ENCODE assay signal across 7 mouse cellular contexts in genomic region chr6:8210661-8211060, GRCm38 (mm10). TPM values are rescaled to one million over a fixed set of nuclear protein-coding genes. Genes with fewer than 3 reads are reported as not detected.
DNase-seq lines count a peak whose midpoint lies in the region; ATAC-seq lines count a peak whose summit lies in the region.

No protein-coding gene starts in this region.

- 90% methylated on average over 3 of the region's 3 CpGs for WGBS in lung, embryonic 15.5 days
- WGBS in forebrain, embryonic 10.5 days = 88% methylated on average over 3 of the region's 3 CpGs

- no peak overlapping the region for H3K4me3 ChIP-seq in lung, embryonic 15.5 days
- H3K4me3 ChIP-seq in forebrain, embryonic 10.5 days = peak overlapping the region; percentile 83; the same call in 1 of the 2 replicates

- H3K4me2 ChIP-seq in lung, embryonic 15.5 days = peak overlapping the region; percentile 52

- H3K27me3 ChIP-seq in lung, embryonic 15.5 days = no peaks in the 10 kb centered on the region
- no peaks in the 10 kb centered on the region for H3K27me3 ChIP-seq in forebrain, embryonic 10.5 days (ENCODE audit: poor library complexity, severe bottlenecking)
- no peaks in the 10 kb centered on the region for H3K27me3 ChIP-seq in splenic B cell, adult 2 months (ENCODE audit: control insufficient read depth, insufficient read depth, low read length, poor library complexity, severe bottlenecking)

- peaks cover 10% of the 10 kb centered on the region; the same call in 1 of the 2 replicates for H3K36me3 ChIP-seq in lung, embryonic 15.5 days
- H3K36me3 ChIP-seq in forebrain, embryonic 10.5 days (replicated peaks) = peaks cover 28% of the 10 kb centered on the region
- H3K36me3 ChIP-seq in splenic B cell, adult 2 months (ENCODE audit: control insufficient read depth, insufficient read depth, low read length, poor library complexity, severe bottlenecking) = peaks cover 3% of the 10 kb centered on the region; the same call in 1 of the 2 replicates

- ATAC-seq in lung, embryonic 15.5 days (ENCODE audit: borderline replicate concordance, extremely low read depth, low FRiP score, low TSS enrichment) = no peak
- no peak for ATAC-seq in inflammation-experienced regulatory T-cells, adult 6 months

- no peaks in the 10 kb centered on the region for H3K9me3 ChIP-seq in lung, embryonic 15.5 days
- no peaks in the 10 kb centered on the region for H3K9me3 ChIP-seq in forebrain, embryonic 10.5 days

- H3K4me1 ChIP-seq in lung, embryonic 15.5 days = peaks cover 11% of the 10 kb centered on the region
- H3K4me1 ChIP-seq in forebrain, embryonic 10.5 days = peaks cover 13% of the 10 kb centered on the region

- H3K9ac ChIP-seq in lung, embryonic 15.5 days = no peak overlapping the region

- no peak for DNase-seq in lung, postnatal 36 days
- no peak for DNase-seq in forebrain, embryonic 10.5 days (ENCODE audit: extremely low spot score, low spot score)
- DNase-seq in liver = peak; percentile 17
- DNase-seq in splenic B cell, adult 2 months (ENCODE audit: low read depth, low spot score) = peak; percentile 2
- no peak for DNase-seq in lung, postnatal 4 days

- H3K27ac ChIP-seq in lung, embryonic 15.5 days = no peak overlapping the region
- H3K27ac ChIP-seq in forebrain, embryonic 10.5 days = no peak overlapping the region

RNA-seq across cellular contexts. Expression of gene Mios, which starts 1.6 kb away (rescaled TPM):
- 24.2 and 24.5 TPM in 2 replicates for polyA plus RNA-seq in lung, embryonic 15.5 days (2015; fragmentation: Nextera tagmentation; extraction: Ambion mirVana)
- 27.6 and 28.6 TPM in 2 replicates for polyA plus RNA-seq in forebrain, embryonic 10.5 days (2016; fragmentation: Nextera tagmentation; extraction: Ambion mirVana)
- 10 to 100 TPM; 10.2 to 16.6 (median 10.8) TPM for polyA plus RNA-seq in inflammation-experienced regulatory T-cells, adult 6 months (2017; shearing (Covaris generic))

RNA-seq across cellular contexts. Expression of gene Col28a1, which starts 18.2 kb away (rescaled TPM):
- 1.7 and 1.9 TPM in 2 replicates for polyA plus RNA-seq in lung, embryonic 15.5 days (2015; fragmentation: Nextera tagmentation; extraction: Ambion mirVana)
- 0.10 and 0.12 TPM in 2 replicates for polyA plus RNA-seq in forebrain, embryonic 10.5 days (2016; fragmentation: Nextera tagmentation; extraction: Ambion mirVana)
- polyA plus RNA-seq in inflammation-experienced regulatory T-cells, adult 6 months (2017; shearing (Covaris generic)) = not detected

RNA-seq across cellular contexts. Expression of gene Rpa3, which starts 48.3 kb away (rescaled TPM):
- 166 and 182 TPM in 2 replicates for polyA plus RNA-seq in lung, embryonic 15.5 days (2015; fragmentation: Nextera tagmentation; extraction: Ambion mirVana)
- 193 and 207 TPM in 2 replicates for polyA plus RNA-seq in forebrain, embryonic 10.5 days (2016; fragmentation: Nextera tagmentation; extraction: Ambion mirVana)
- 100 to 1,000 TPM in 1 of 3 experiments, 10 to 100 TPM in 2; 69.5 to 141 (median 72.2) TPM for polyA plus RNA-seq in inflammation-experienced regulatory T-cells, adult 6 months (2017; shearing (Covaris generic))

RNA-seq across cellular contexts. Expression of gene Umad1, which starts 48.4 kb away (rescaled TPM):
- polyA plus RNA-seq in lung, embryonic 15.5 days (2015; fragmentation: Nextera tagmentation; extraction: Ambion mirVana) = 22.5 and 23.2 TPM in 2 replicates
- 15.6 and 15.7 TPM in 2 replicates for polyA plus RNA-seq in forebrain, embryonic 10.5 days (2016; fragmentation: Nextera tagmentation; extraction: Ambion mirVana)
- 10 to 100 TPM in 1 of 3 experiments, 1 to 10 TPM in 2; 9.2 to 21.0 (median 9.5) TPM for polyA plus RNA-seq in inflammation-experienced regulatory T-cells, adult 6 months (2017; shearing (Covaris generic))

RNA-seq across cellular contexts. Expression of gene Gm45062, which starts 48.6 kb away (rescaled TPM):
- polyA plus RNA-seq in lung, embryonic 15.5 days (2015; fragmentation: Nextera tagmentation; extraction: Ambion mirVana) = 11.1 and 13.2 TPM in 2 replicates
- polyA plus RNA-seq in forebrain, embryonic 10.5 days (2016; fragmentation: Nextera tagmentation; extraction: Ambion mirVana) = 9.2 and 11.1 TPM in 2 replicates
- polyA plus RNA-seq in inflammation-experienced regulatory T-cells, adult 6 months (2017; shearing (Covaris generic)) = 10 to 100 TPM; 42.7 to 55.6 (median 46.5) TPM

Comparison
In these comparisons a context has a peak if more than half of its experiments do, and no peak if none do; other contexts are left out.
1. DNase-seq: peak in liver (single experiment) and splenic B cell, adult 2 months (single experiment); none in lung, postnatal 36 days (single experiment), forebrain, embryonic 10.5 days (single experiment) and lung, postnatal 4 days (0 of 2).